Mouse (Mus musculus): ENCODE results near the gene S100a1.

DNA sequence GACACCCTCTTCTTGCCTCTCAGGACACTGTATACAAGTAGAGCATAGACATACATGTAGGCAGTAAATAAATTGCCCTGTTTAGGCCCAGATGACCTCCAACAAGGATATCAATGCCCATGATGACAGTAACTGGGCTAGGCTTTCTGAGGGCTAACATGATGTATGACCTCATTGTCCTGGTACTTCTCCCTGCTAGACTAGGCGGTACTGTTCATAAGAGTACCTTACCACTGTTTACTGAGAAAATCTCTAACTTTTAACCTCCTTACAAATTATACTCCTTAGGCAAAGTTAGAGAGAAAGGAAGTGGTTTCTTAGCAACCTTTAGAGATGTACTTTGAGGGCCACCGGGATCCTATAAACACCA lies 36.2 kb upstream of the S100a1 start:
- no peak for TF ChIP-seq MAFK (IDR thresholded peaks at IDR 0.05; ENCODE audit: insufficient read depth, low read depth, low read length)
- no peak for TF ChIP-seq HCFC1 (IDR thresholded peaks at IDR 0.05; ENCODE audit: borderline replicate concordance, insufficient read depth, low read length)
- TF ChIP-seq ZNF384 (IDR thresholded peaks at IDR 0.05; ENCODE audit: low read depth, low read length), result no peak
- TF ChIP-seq ZC3H11A (IDR thresholded peaks at IDR 0.05; ENCODE audit: borderline replicate concordance, low read depth, low read length), result no peak

Data from ES-E14 (cell line).